Mouse (Mus musculus) C2C12 (cell line): ENCODE measurements around the gene Abhd6. TPM values are rescaled to one million over a fixed set of nuclear protein-coding genes. Genes with fewer than 3 reads are reported as not detected.
A peak's percentile ranks its signal among the peaks of the same experiment; 100 is the strongest.
"Not testable (repeated sequence)": the region's sequence is repeated elsewhere in the genome, so short reads cannot be mapped to it uniquely, and the experiment has no call there.

ENCODE experiments used
- H3K27me3 ChIP-seq: one replicate; pipeline ENCODE4 v1.6.1; 2011; ENCODE audit not compliant: control insufficient read depth, insufficient read depth, insufficient read length
- H3K36me3 ChIP-seq: one replicate; pipeline ENCODE4 v1.6.1; 2011; ENCODE audit not compliant: control insufficient read depth, insufficient read depth
- H3K4me3 ChIP-seq: one replicate; pipeline ENCODE4 v1.5.1; 2011; ENCODE audit warnings: mild to moderate bottlenecking, control low read depth; ENCODE audit not compliant: poor library complexity, insufficient read depth, severe bottlenecking
- H3K79me2 ChIP-seq: one replicate; pipeline ENCODE4 v1.6.1; 2011; ENCODE audit not compliant: control insufficient read depth, insufficient read depth
- H3K79me3 ChIP-seq: one replicate; pipeline ENCODE4 v1.6.1; 2011; ENCODE audit warnings: low read depth, control low read depth
- H3ac ChIP-seq: one replicate; pipeline ENCODE3; 2011; ENCODE audit warnings: low read depth; ENCODE audit not compliant: control insufficient read depth, insufficient read length
- CEBPB ChIP-seq: IDR thresholded peaks from one replicate; pipeline ENCODE4 v1.6.1; 2011; ENCODE audit warnings: low read depth, mild to moderate bottlenecking, control low read depth, moderate library complexity
- CTCF ChIP-seq: IDR thresholded peaks from one replicate; pipeline ENCODE4 v1.5.1; 2011; ENCODE audit not compliant: control insufficient read depth, insufficient read depth, insufficient read length
- FOSL1 ChIP-seq: IDR thresholded peaks from one replicate; pipeline ENCODE4 v1.8.0; 2011; ENCODE audit warnings: mild to moderate bottlenecking, low read length; ENCODE audit not compliant: poor library complexity, insufficient read depth, severe bottlenecking
- MAX ChIP-seq: IDR thresholded peaks from one replicate; pipeline ENCODE4 v1.6.1; 2011; ENCODE audit warnings: mild to moderate bottlenecking, control low read depth
- MYOD1 ChIP-seq: IDR thresholded peaks from one replicate; pipeline ENCODE4 v1.6.1; 2011; ENCODE audit warnings: low read depth; ENCODE audit not compliant: control insufficient read depth, insufficient read length
- MYOG ChIP-seq: IDR thresholded peaks from one replicate; pipeline ENCODE4 v1.6.1; 2011; ENCODE audit not compliant: control insufficient read depth, insufficient read length; ENCODE audit errors: extremely low read depth
- USF1 ChIP-seq: IDR thresholded peaks from one replicate; pipeline ENCODE4 v1.6.1; 2011; ENCODE audit warnings: low read depth, mild to moderate bottlenecking, control low read depth, moderate library complexity
- polyA plus RNA-seq: library from polyadenylated mRNA; unstranded; fragments of >200 nt; fragmentation: generic; extraction: Trizol; gene quantifications from one replicate; pipeline ENCODE4 v1.2.1, GENCODE M21; 2012; ENCODE audit warnings: missing spikeins

Gene Abhd6
- polyA plus RNA-seq, 1 experiment: 9.0 TPM

DNA sequence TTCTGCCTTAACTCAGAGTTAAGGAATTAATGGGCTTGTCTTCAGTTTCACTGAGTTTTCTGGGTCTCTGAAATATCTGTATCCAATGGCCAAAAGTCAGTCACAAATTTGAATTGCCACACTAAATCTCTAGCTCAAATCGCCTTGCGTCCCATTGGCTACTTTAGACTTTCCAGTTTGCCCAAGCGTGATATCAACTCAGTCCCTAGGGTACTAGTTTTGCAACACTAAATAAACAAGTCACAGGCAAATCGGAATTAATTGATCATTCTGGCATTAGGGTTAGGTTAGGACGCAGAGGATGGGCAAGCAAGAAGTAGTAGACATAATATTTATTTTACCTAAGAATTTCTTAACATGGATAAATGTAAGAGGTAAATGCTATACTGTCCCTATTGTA, 2.5 kb upstream of the Abhd6 start:
- Histone ChIP-seq H3K79me3 (no peaks in the 10 kb centered on the region), H3K36me3 (no peaks in the 10 kb centered on the region), H3ac (no peak overlapping the region), H3K27me3 (no peaks in the 10 kb centered on the region), H3K4me3 (no peak overlapping the region), H3K79me2 (no peaks in the 10 kb centered on the region)
- TF ChIP-seq MAX: no peak
- TF ChIP-seq USF1: no peak
- no peak for TF ChIP-seq FOSL1
- TF ChIP-seq CEBPB: no peak
- TF ChIP-seq MYOG: no peak
- no peak for TF ChIP-seq CTCF
- TF ChIP-seq MYOD1: no peak

DNA sequence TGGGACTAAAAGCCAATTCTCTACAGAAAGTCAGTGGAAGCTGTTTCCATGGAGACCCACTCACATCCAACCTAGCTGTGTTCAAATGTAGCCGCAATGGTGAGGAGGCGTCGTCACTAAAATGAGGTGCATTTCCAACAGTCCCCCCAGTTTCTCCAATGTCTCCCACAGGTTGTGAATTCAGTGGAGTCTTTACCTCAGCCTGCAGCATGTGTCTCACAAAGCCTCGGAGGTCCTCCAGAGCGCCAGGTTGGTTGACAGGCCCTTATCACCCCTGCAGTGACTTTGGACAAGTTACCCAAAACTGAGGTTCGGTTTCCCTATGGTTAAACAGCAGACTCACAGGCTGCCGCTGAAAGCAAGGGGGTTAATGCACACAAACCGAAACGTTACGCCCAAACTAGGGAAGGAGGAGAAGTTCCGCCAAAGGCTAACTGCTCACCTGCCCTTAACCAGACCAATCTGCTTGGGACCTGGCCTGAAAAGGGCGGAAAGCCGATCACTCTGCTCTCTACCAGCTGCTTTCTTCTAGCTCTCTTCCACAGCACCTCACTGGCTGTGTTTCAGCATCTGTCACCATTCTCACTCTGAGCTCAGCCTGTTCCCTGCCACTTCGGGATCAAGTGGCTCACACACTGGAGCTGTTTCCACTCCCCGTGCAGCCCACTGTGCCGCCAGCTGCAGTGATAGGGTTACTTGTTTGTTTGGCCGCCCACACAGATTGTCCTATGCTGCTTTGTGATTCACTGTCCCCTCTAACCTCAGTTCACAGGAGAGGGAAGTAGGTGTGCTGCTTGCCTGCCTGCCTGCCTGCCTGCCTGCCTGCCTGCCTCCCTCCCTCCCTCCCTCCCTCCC, 1.6 kb upstream of the Abhd6 start:
- no peaks in the 10 kb centered on the region for H3K79me3 ChIP-seq
- no peaks in the 10 kb centered on the region for H3K27me3 ChIP-seq
- no peaks in the 10 kb centered on the region for H3K36me3 ChIP-seq
- H3ac ChIP-seq: no peak overlapping the region
- H3K4me3 ChIP-seq: no peak overlapping the region
- TF ChIP-seq MAX (no peak), USF1 (no peak), CTCF (no peak), CEBPB (no peak), FOSL1 (no peak), MYOD1 (no peak), MYOG (no peak)
- no peaks in the 10 kb centered on the region for H3K79me2 ChIP-seq

DNA sequence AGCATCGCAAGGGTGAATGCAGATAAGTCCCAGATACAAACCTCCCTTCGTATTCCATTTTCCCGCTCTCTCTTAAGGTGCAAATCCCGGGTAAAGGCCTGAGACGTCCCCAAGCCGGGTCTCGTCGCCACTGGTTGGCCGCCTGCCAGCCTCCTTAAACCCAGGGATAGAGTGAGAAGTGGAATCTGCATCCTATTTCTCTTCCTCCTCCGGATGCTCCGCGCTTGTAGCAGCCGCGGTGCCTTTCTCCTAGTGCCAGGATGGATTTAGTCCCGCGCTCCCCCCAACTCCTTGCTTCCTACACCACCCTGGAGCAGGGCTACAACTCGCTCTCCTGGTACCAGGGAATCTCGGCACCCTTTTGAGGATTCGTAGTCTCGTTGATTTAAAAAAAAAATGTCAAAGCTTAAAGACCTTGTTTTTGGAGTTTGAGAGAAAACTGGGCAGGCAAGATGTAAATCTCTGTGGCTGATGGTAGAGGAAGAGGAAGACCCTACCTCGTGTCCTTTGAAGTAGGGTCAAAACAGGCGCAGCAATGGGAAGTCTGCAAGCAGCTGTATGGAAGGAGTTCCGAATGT, 480 bp downstream of the Abhd6 start:
- H3K27me3 ChIP-seq: no peaks in the 10 kb centered on the region
- H3ac ChIP-seq: peak overlapping the region; percentile 66
- no peaks in the 10 kb centered on the region for H3K79me3 ChIP-seq
- TF ChIP-seq MYOG (no peak), FOSL1 (no peak), CTCF (no peak), USF1 (no peak), MYOD1 (no peak), MAX (no peak), CEBPB (no peak)
- no peaks in the 10 kb centered on the region for H3K79me2 ChIP-seq
- H3K36me3 ChIP-seq: no peaks in the 10 kb centered on the region
- peak overlapping the region; percentile 59 for H3K4me3 ChIP-seq

- Histone ChIP-seq H3K36me3 (no peaks in the 10 kb centered on the region), H3K79me2 (no peaks in the 10 kb centered on the region), H3K27me3 (no peaks in the 10 kb centered on the region), H3K79me3 (no peaks in the 10 kb centered on the region), H3K4me3 (no peak overlapping the region), H3ac (no peak overlapping the region)
- TF ChIP-seq USF1 (no peak), CTCF (no peak), CEBPB (no peak), FOSL1 (no peak), MAX (no peak), MYOD1 (no peak), MYOG (no peak)
These were observed 1.3 kb downstream of the Abhd6 start for GRCm38 (mm10) chr14:8003727-8004670.

DNA sequence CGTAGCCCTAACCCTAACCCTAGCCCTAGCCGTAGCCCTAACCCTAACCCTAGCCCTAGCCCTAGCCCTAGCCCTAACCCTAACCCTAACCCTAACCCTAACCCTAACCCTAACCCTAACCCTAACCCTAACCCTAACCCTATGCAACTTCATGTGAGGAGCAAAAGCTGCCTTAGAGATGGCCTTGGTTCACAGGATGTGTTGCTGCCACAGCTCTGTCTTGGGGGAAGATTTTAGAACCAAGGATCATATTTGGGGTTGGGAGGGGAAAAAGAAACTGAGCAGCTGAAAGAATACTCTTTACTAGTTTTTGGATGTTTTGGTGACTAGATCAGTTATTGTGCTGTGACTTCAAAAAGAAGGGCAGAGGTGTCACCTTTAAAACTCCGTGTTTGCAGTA, 3.4 kb downstream of the Abhd6 start:
- not testable (repeated sequence) for H3K27me3 ChIP-seq

GRCm38 (mm10) chr14:8007084-8007483, 4.4 kb downstream of the Abhd6 start:
- Histone ChIP-seq H3ac (no peak overlapping the region), H3K4me3 (no peak overlapping the region), H3K79me2 (no peaks in the 10 kb centered on the region), H3K79me3 (no peaks in the 10 kb centered on the region), H3K36me3 (no peaks in the 10 kb centered on the region), H3K27me3 (no peaks in the 10 kb centered on the region)
- no peak for TF ChIP-seq MYOG
- no peak for TF ChIP-seq CEBPB
- no peak for TF ChIP-seq MYOD1
- no peak for TF ChIP-seq CTCF
- TF ChIP-seq FOSL1: no peak
- no peak for TF ChIP-seq MAX
- no peak for TF ChIP-seq USF1

More for the DNA sequence above, 3.4 kb downstream of the Abhd6 start:
- H3K36me3 ChIP-seq, H3K4me3 ChIP-seq, H3K79me3 ChIP-seq, H3ac ChIP-seq, H3K79me2 ChIP-seq: not testable (repeated sequence)
